Mouse (Mus musculus) kidney, postnatal 14 days (tissue): ENCODE results near the gene Phldb3.

ENCODE experiments used
- DNase-seq: peaks from one replicate; pipeline ENCODE4 v3.0.0; 2022; ENCODE audit warnings: mixed read lengths

Gene Phldb3

GRCm38 (mm10) chr7:24610144-24610878 is at the start of gene Phldb3:
Gene Phldb3 (plus strand): TSS chr7:24610763.
- DNase-seq = peak; percentile 57

DNA sequence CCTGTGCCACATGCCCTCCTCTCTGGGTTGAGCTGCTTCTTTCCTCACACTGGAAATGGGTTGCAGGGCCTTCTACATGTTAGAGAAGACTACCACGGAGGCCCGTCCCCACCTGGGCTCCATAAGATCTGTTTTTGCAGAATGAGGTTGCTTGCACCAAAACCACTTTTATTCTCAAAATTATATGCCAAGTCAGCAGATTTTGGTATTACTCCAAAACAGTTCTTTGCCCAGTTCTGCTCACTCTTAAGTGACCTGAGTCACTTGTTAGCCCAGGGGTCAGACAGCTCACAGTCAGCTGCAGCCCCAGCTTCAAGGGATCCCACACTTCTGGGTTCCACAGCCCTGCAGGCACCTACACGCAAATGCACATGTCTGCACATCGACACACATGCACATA is 49.1 kb upstream of the Phldb3 start:
- DNase-seq = no peak

DNA sequence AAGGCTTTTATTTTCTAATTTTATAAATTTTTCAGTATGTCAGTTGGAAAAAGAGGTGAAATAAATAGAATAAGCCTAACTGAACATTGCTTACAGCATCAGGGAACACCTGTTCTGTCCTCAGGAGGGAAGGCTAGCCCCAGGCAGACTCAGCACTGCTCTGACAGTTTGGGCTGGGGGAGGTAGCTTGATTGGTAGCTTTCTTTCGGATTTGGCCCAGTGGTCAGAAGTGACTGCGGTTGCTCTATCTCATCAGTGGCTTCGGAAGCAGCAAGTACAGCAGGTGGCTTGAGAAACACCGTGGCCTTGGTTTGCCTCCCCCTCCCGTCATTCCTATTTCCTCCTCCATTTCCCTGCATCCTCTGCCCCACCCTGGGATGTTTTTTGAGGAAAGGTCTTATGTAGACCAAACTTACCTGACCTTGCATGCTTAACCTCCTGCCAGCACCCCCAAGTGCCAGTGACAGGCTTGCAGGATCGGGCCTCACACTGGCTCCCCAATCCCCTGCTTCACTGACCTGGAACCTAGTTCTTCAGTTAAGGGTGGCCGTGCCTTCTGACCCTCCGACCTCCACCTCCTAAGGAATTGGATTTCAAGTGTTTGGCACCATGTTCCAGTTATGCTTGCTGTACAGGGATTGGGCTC is 47.2 kb upstream of the Phldb3 start:
- DNase-seq = no peak

- DNase-seq = no peak
These were observed 46.7 kb upstream of the Phldb3 start for GRCm38 (mm10) chr7:24563837-24564206.

- peak; percentile 74 for DNase-seq
These were observed 45.8 kb upstream of the Phldb3 start for GRCm38 (mm10) chr7:24564607-24565265.

GRCm38 (mm10) chr7:24565627-24566026 is 44.9 kb upstream of the Phldb3 start:
- no peak for DNase-seq

DNA sequence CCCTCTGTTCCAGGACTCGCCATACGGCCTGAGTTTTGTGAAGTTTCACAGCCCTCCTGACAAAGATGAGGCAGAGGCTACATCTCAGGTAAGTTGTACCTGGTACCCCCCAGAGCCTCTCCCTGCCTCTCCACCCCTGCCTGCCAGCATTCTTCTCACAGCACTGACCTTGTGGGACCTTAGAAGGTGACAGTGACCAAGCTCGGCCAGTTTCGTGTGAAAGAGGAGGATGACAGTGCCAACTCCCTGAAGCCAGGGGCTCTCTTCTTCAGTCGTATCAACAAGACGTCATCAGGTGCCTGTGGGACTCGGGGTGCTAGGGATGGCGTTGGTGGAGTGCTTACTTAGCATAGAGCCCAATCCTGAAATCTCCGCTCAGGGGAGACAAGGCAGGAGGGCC is 44.4 kb upstream of the Phldb3 start:
- no peak for DNase-seq

GRCm38 (mm10) chr7:24568512-24568911 is 42.1 kb upstream of the Phldb3 start:
- no peak for DNase-seq

DNA sequence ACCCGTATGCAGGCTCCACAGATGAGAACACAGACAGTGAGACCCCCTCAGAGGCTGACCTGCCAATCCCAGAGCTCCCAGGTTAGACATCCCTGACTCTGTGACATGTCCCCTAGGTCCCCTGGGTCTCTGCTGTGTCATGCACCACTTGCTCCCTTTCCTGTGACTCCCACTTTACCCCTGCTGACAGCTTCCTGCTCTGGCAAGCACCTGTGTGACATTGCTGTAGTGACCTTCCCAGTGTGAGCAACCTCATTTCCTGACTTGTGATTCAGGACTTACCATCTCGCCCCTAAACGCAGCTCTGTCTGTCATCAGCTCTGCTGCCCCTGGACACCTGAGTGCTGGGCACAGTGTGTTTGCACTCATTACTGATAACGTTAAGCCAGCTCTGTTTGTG is 39.5 kb upstream of the Phldb3 start:
- no peak for DNase-seq

DNA sequence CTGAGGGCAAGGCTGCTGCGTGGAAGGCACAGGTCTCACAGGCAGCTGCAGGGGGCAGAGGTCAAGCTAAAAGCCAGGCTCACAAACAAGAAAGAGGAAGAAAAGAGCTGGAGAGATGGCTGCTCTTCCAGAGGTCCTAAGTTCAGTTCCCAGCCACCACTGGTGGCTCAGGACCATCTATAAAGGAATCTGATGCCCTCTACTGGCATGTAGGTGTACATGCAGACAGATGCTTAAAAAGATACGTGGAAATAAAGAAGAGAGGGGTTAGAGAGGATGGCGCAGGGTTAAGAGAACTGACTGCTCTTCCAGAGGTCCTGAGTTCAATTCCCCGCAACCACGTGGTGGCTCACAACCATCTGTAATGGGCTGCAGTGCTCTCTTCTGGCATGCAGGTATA is 38.1 kb upstream of the Phldb3 start:
- no peak for DNase-seq

- peak; percentile 77 for DNase-seq
These were observed 36.3 kb upstream of the Phldb3 start for GRCm38 (mm10) chr7:24574224-24574796.

DNA sequence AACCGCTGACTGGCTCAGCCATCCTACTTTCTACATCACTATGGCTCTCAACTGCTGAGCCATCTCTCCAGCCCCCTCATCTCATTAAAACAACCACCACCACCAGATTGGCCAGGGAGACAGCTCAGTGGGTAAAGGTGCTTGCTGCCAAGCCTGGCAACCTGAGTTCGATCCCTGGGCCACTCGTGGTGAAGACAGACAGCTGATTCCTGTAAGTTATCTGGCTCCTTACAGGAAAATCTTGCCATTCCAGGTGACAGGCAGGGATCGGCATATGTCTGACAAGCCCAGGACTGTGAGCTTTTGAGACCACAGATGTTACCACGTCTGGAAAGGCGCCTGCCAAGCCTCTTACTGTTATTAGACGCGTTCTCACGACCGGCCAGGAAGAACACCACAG is 32.8 kb upstream of the Phldb3 start:
- no peak for DNase-seq

DNA sequence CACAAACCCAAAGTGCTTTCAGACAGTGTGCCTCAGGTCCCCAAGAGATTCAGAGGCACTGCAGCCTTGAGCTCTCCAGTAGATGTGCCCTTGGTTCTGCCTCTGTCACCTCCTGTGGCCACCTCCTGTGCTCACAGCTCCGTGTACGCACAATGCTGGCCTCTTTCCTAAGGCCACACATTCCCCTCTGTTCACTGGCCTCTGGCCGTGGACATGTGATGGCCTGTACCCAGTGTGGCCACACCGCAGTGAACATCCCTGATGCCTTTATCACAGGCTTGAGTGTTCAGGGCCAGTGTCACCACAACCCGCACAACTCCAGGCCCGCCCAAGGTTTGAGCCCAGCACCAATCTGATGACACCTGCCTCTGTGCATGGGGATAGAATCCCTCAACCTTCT is 25.7 kb upstream of the Phldb3 start:
- DNase-seq = no peak

GRCm38 (mm10) chr7:24585995-24586394 is 24.6 kb upstream of the Phldb3 start:
- DNase-seq = no peak

GRCm38 (mm10) chr7:24586828-24587227 is 23.7 kb upstream of the Phldb3 start:
- DNase-seq = no peak

DNA sequence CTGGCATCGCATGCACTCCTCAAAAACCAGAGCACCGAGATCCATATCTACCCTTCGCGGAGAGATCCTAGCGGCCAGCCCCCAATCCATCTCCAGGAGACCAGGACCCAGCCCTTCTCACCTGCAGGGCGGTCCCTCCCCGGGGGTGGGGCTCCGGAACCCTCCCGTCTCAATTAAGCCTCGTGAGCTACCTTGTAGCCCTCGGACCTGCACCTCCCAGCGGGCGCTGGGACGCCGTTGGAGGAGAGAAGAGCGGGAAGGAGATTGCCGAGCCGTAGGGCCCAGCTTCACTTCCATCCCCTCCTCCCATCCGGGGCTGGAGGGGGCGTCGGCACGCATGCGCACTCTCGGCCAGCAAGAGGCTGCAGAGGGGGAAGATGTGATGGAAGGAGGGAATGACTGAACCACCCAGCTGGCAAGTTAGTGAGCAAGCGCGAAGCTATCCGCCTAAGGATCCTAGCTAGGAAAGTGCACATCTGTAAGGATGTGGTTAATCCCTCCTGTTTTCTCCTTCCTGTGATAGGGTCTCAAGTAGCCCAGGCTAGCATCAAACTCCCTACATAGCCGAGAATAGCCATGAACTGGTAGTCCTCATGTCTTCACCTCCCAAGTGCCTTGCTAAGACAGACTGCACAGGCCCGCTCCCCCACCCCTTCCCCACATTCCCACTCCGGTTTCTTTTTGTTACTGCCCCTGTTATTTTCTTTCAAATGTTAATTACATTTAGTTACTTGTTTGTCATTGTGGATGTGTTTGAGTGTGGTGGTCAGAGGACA is 23.0 kb upstream of the Phldb3 start, which contains the start of the genes Ethe1 and Zfp575:
Ethe1 (plus strand) TSS at position 214 of the 776 bp plus-strand sequence.
Zfp575 (minus strand) TSS at position 312 of the 776 bp plus-strand sequence.
- DNase-seq = peak; percentile 61

- peak; percentile 80 for DNase-seq
These were observed 22.2 kb upstream of the Phldb3 start for GRCm38 (mm10) chr7:24588336-24588735.

GRCm38 (mm10) chr7:24591735-24592134 is 18.8 kb upstream of the Phldb3 start:
- no peak for DNase-seq

GRCm38 (mm10) chr7:24592163-24592562 is 18.4 kb upstream of the Phldb3 start:
- DNase-seq = no peak

- DNase-seq = no peak
These were observed 17.8 kb upstream of the Phldb3 start for GRCm38 (mm10) chr7:24592781-24593180.

DNA sequence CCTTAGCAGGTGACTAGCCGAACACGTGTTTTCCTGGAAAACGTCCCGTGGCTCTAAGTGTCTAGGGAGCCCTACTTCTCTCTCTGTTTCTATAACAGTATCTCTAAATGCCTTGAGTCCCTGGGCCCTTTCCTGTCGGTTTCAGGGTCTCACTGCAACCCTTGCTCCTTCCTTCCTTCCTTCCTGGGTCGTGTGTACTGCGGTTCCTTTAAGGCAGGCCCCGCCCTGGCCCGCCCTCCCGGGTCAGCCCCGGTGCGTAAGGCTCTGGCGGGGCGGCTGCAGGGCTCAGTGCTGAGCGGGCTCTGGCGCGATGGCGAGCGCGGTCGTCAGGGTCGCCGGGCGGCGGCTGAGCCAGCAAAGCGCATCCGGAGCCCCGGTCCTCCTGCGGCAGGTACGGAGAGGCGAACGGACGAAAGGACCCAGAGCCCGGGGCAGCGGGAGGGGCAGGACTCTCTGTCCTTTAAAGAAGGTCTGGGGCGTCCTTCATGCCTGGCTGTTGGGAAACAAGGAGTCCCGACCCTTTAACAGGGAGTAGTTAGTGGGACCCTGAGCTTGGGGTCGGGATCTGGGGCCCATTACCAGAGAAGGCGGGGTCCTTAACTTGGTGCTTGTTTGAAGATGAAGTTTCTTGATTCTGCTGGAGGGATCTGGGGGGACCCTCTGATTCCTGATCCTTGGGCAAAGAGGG is 16.8 kb upstream of the Phldb3 start:
- DNase-seq = peak; percentile 88

GRCm38 (mm10) chr7:24594309-24594803 is 16.2 kb upstream of the Phldb3 start:
- DNase-seq = no peak
